ENCODE assay signal across 24 mouse cellular contexts in the genomic region with DNA sequence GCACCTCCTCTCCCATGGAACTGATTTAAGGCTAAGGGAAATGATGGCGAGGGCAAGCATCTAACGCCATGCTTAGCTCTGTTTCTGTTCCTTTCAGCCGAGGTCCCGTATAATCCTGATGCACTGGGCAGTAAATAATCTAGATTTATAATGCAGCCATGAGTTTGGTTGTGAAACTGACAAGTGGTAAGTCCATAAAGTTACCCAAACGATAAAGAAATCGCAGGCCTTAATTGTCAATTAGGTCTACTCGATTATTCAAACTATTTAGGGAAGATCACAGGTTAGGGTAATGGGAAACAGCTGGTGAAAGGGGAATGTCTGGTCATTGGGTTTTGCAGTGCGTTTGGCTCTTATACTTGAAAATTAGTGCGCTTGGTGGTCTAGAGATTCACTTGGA. TPM values are rescaled to one million over a fixed set of nuclear protein-coding genes. Genes with fewer than 3 reads are reported as not detected.
A peak's percentile ranks its signal among the peaks of the same experiment; 100 is the strongest.
DNase-seq lines count a peak whose midpoint lies in the region; ATAC-seq and TF ChIP-seq lines count a peak whose summit lies in the region.
"Had no signal": no experiment of that assay in that cellular context is flagged by ENCODE, and none has a peak within 500 bp of the region (broad histone marks: within the 10 kb centered on the region; RNA-seq: fewer than 3 reads in every experiment).

No protein-coding gene starts in this region.

- TF ChIP-seq CTCF in embryonic fibroblast, embryonic 13.5 days (IDR thresholded peaks at IDR 0.05; ENCODE audit: borderline replicate concordance, insufficient read depth, low read length), result no peak
- no peak for TF ChIP-seq CTCF in hindbrain, postnatal 0 days (IDR thresholded peaks at IDR 0.05; ENCODE audit: low read depth)

- H3K36me3 ChIP-seq in embryonic facial prominence, embryonic 11.5 days (replicated peaks; ENCODE audit: control insufficient read depth, insufficient read depth, low read depth, low read length), result no peaks in the 10 kb centered on the region
- H3K36me3 ChIP-seq in limb, embryonic 13.5 days, result no peaks in the 10 kb centered on the region
- no peaks in the 10 kb centered on the region for H3K36me3 ChIP-seq in hindbrain, postnatal 0 days (ENCODE audit: insufficient read depth, low read length)
- H3K36me3 ChIP-seq: embryonic facial prominence, embryonic 15.5 days; heart, embryonic 15.5 days; hindbrain, embryonic 10.5 days had no signal

- no peak overlapping the region for H3K9ac ChIP-seq in embryonic facial prominence, embryonic 11.5 days (replicated peaks; ENCODE audit: low read length)
- no peak overlapping the region for H3K9ac ChIP-seq in limb, embryonic 13.5 days
- H3K9ac ChIP-seq in hindbrain, postnatal 0 days (replicated peaks; ENCODE audit: low read length), result no peak overlapping the region
- H3K9ac ChIP-seq: embryonic facial prominence, embryonic 15.5 days; heart, embryonic 15.5 days; hindbrain, embryonic 14.5 days had no signal

- no peaks in the 10 kb centered on the region for H3K9me3 ChIP-seq in embryonic facial prominence, embryonic 11.5 days (replicated peaks; ENCODE audit: control insufficient read depth, low read length)
- no peaks in the 10 kb centered on the region for H3K9me3 ChIP-seq in limb, embryonic 13.5 days
- no peaks in the 10 kb centered on the region for H3K9me3 ChIP-seq in hindbrain, postnatal 0 days (ENCODE audit: low read length)
- H3K9me3 ChIP-seq: embryonic facial prominence, embryonic 15.5 days; heart, embryonic 15.5 days; hindbrain, embryonic 10.5 days had no signal

- H3K4me1 ChIP-seq in embryonic facial prominence, embryonic 11.5 days (ENCODE audit: control insufficient read depth, insufficient read depth, low read length), result no peaks in the 10 kb centered on the region; the same call in 1 of the 2 replicates
- peaks cover 23% of the 10 kb centered on the region for H3K4me1 ChIP-seq in embryonic fibroblast, embryonic 13.5 days (ENCODE audit: control insufficient read depth, insufficient read depth, low read length)
- peaks cover 23% of the 10 kb centered on the region for H3K4me1 ChIP-seq in limb, embryonic 13.5 days
- H3K4me1 ChIP-seq in hindbrain, postnatal 0 days (ENCODE audit: insufficient read depth, low read length), result no peaks in the 10 kb centered on the region

- no peak overlapping the region for H3K4me2 ChIP-seq in embryonic facial prominence, embryonic 11.5 days (ENCODE audit: low read depth, low read length)
- H3K4me2 ChIP-seq in limb, embryonic 13.5 days (replicated peaks), result 0 out of 2 replicates have a peak overlapping the region, but pooled peaks have one; percentile 0
- no peak overlapping the region for H3K4me2 ChIP-seq in hindbrain, postnatal 0 days (ENCODE audit: low read depth, low read length)
- H3K4me2 ChIP-seq: embryonic facial prominence, embryonic 15.5 days; heart, embryonic 11.5 days; heart, embryonic 15.5 days; hindbrain, embryonic 14.5 days had no signal

- WGBS in embryonic facial prominence, embryonic 11.5 days, result 35% methylated on average over 9 of the region's 9 CpGs
- WGBS in limb, embryonic 13.5 days, result 18% methylated on average over 9 of the region's 9 CpGs
- WGBS in hindbrain, postnatal 0 days, result 80% methylated on average over 9 of the region's 9 CpGs

- DNase-seq in heart, adult 11 months, result peak; percentile 44
- DNase-seq in heart, postnatal 4 days, result no peak
- peak; percentile 64 for DNase-seq in embryonic facial prominence, embryonic 11.5 days (ENCODE audit: low spot score)
- DNase-seq in frontal cortex, adult 2 months (ENCODE audit: extremely low spot score in 1 of 2, low spot score in 1 of 2), result no peak
- DNase-seq in hindbrain, postnatal 0 days (ENCODE audit: low spot score), result no peak
- no peak for DNase-seq in adrenal gland, postnatal 25 days
- DNase-seq: adrenal gland, postnatal 10 days; cerebellum, adult 2 months; cerebellum, postnatal 10 days; gastrocnemius, adult 2 months; gastrocnemius, postnatal 25 days; heart, postnatal 14 days; kidney, adult 8-10 months had no signal

- no peaks in the 10 kb centered on the region for H3K27me3 ChIP-seq in embryonic facial prominence, embryonic 11.5 days (ENCODE audit: control insufficient read depth, insufficient read depth, low read length)
- H3K27me3 ChIP-seq in limb, embryonic 13.5 days, result no peaks in the 10 kb centered on the region
- H3K27me3 ChIP-seq in hindbrain, postnatal 0 days (ENCODE audit: insufficient read depth, low read length), result no peaks in the 10 kb centered on the region
- H3K27me3 ChIP-seq: embryonic facial prominence, embryonic 15.5 days; heart, embryonic 15.5 days had no signal

- H3K4me3 ChIP-seq in embryonic facial prominence, embryonic 11.5 days (ENCODE audit: low read depth, low read length), result no peak overlapping the region
- no peak overlapping the region for H3K4me3 ChIP-seq in embryonic fibroblast, embryonic 13.5 days (ENCODE audit: insufficient read depth, low read length)
- H3K4me3 ChIP-seq in limb, embryonic 13.5 days, result no peak overlapping the region
- no peak overlapping the region for H3K4me3 ChIP-seq in hindbrain, postnatal 0 days (ENCODE audit: low read length)
- H3K4me3 ChIP-seq: embryonic facial prominence, embryonic 15.5 days; gastrocnemius, adult 2 months; heart, embryonic 15.5 days; hindbrain, embryonic 10.5 days had no signal

- H3K27ac ChIP-seq in embryonic facial prominence, embryonic 11.5 days (replicated peaks; ENCODE audit: low read depth, low read length), result no peak overlapping the region
- H3K27ac ChIP-seq in embryonic fibroblast, embryonic 13.5 days (ENCODE audit: insufficient read depth, low read length), result peak overlapping the region; percentile 25; the same call in 1 of the 2 replicates
- H3K27ac ChIP-seq in limb, embryonic 13.5 days, result no peak overlapping the region
- H3K27ac ChIP-seq in hindbrain, postnatal 0 days, result no peak overlapping the region
- H3K27ac ChIP-seq: embryonic facial prominence, embryonic 15.5 days; gastrocnemius, adult 2 months; heart, embryonic 15.5 days; hindbrain, embryonic 10.5 days; hindbrain, embryonic 14.5 days had no signal

- no peak for TF ChIP-seq POLR2A in embryonic fibroblast, embryonic 13.5 days (IDR thresholded peaks at IDR 0.05; ENCODE audit: low read depth, low read length)

- no peak for ATAC-seq in embryonic facial prominence, embryonic 11.5 days (replicated peaks; ENCODE audit: insufficient number of reproducible peaks, low FRiP score, low TSS enrichment, low read depth)
- ATAC-seq in limb, embryonic 13.5 days (ENCODE audit: low FRiP score, low read depth), result no peak
- ATAC-seq in hindbrain, postnatal 0 days, result no peak
- ATAC-seq: forebrain, embryonic 16.5 days; inflammation-experienced regulatory T-cells, adult 6 months; intestine, postnatal 0 days had no signal

RNA-seq across cellular contexts. Expression of a gene that starts 37.5 kb away (rescaled TPM):
- 1 to 10 TPM in 1 of 2 experiments, under 1 TPM in 1; 0.91 to 1.6 TPM for total RNA-seq in heart, postnatal 4 days (2021)
- polyA plus RNA-seq in embryonic facial prominence, embryonic 11.5 days (2014; fragmentation: Nextera tagmentation; extraction: Ambion mirVana), result 99.0 and 113 TPM in 2 replicates
- 195 and 437 TPM in 2 replicates for polyA plus RNA-seq in embryonic fibroblast, embryonic 13.5 days (2011; ENCODE audit: insufficient read length, low read depth, missing spikeins)
- 88.7 and 108 TPM in 2 replicates for polyA plus RNA-seq in limb, embryonic 13.5 days (2015; fragmentation: Nextera tagmentation; extraction: Ambion mirVana)
- not detected in 2 replicates for polyA plus RNA-seq in frontal cortex, adult 2 months (2012; rRNA removed)
- total RNA-seq in hindbrain, postnatal 0 days (2014; rRNA removed), result 1.2 and 1.5 TPM in 2 replicates
- 0.98 and 1.5 TPM in 2 replicates for polyA plus RNA-seq in hindbrain, postnatal 0 days (2015; fragmentation: Nextera tagmentation; extraction: Ambion mirVana)
- total RNA-seq in adrenal gland, postnatal 25 days (2021), result 5.7 and 9.4 TPM in 2 replicates
- total RNA-seq: MEL had no signal

Comparison
In these comparisons a context has a peak if more than half of its experiments do, and no peak if none do; other contexts are left out.
1. DNase-seq: peak in heart, adult 11 months (single experiment) and embryonic facial prominence, embryonic 11.5 days (single experiment); none in heart, postnatal 4 days (single experiment), frontal cortex, adult 2 months (0 of 2), hindbrain, postnatal 0 days (single experiment) and adrenal gland, postnatal 25 days (single experiment).
2. RNA of a gene that starts 37.5 kb away (polyA plus RNA-seq): 195 to 437 TPM in embryonic fibroblast, embryonic 13.5 days, 99.0 to 113 TPM in embryonic facial prominence, embryonic 11.5 days and 88.7 to 108 TPM in limb, embryonic 13.5 days; 0.98 to 1.5 TPM in hindbrain, postnatal 0 days and not detected in frontal cortex, adult 2 months; every median in the first group is over 10 times any median in the second.